Mouse (Mus musculus) fat pad, adult 2 months (tissue): ENCODE data around the gene Rdx.
"Not testable (repeated sequence)": the region's sequence is repeated elsewhere in the genome, so short reads cannot be mapped to it uniquely, and the experiment has no call there.

Experiments
- DNase-seq: peaks from one replicate; pipeline ENCODE4 v3.0.0-alpha.2; 2011; ENCODE audit warnings: low read depth, low spot score; ENCODE audit errors: extremely low read depth

Rdx gene

GRCm38 (mm10) chr9:52052221-52052620 is 5.2 kb downstream of the Rdx start:
- no peak for DNase-seq

GRCm38 (mm10) chr9:52055313-52055712 is 8.3 kb downstream of the Rdx start:
- no peak for DNase-seq

- no peak for DNase-seq
Observed at GRCm38 (mm10) chr9:52059788-52060187, 12.8 kb downstream of the Rdx start.

- no peak for DNase-seq
Observed at GRCm38 (mm10) chr9:52070052-52070451, 23.1 kb downstream of the Rdx start.

GRCm38 (mm10) chr9:52071352-52071751 is 24.4 kb downstream of the Rdx start:
- not testable (repeated sequence) for DNase-seq

GRCm38 (mm10) chr9:52072202-52072601 is 25.2 kb downstream of the Rdx start:
- no peak for DNase-seq

- DNase-seq = no peak
Observed at GRCm38 (mm10) chr9:52076089-52076488, 29.1 kb downstream of the Rdx start.

GRCm38 (mm10) chr9:52077692-52078091 is 30.7 kb downstream of the Rdx start:
- DNase-seq = no peak

GRCm38 (mm10) chr9:52081979-52082378 is 35.0 kb downstream of the Rdx start:
- DNase-seq = no peak

- no peak for DNase-seq
Observed at GRCm38 (mm10) chr9:52082414-52082813, 35.4 kb downstream of the Rdx start.

GRCm38 (mm10) chr9:52091752-52092151 is 44.8 kb downstream of the Rdx start:
- peak; percentile 87 for DNase-seq

GRCm38 (mm10) chr9:52092311-52092710 is 45.3 kb downstream of the Rdx start:
- no peak for DNase-seq

- peak; percentile 70 for DNase-seq
Observed at GRCm38 (mm10) chr9:52093108-52093507, 46.1 kb downstream of the Rdx start.

GRCm38 (mm10) chr9:52094016-52094415 is 47.0 kb downstream of the Rdx start:
- DNase-seq = no peak

- no peak for DNase-seq
Observed at GRCm38 (mm10) chr9:52094471-52094980, 47.6 kb downstream of the Rdx start.

GRCm38 (mm10) chr9:52095666-52096065 is 48.7 kb downstream of the Rdx start:
- DNase-seq = no peak

GRCm38 (mm10) chr9:52097386-52097785 is 50.4 kb downstream of the Rdx start:
- DNase-seq = no peak

GRCm38 (mm10) chr9:52098600-52098999 is 51.6 kb downstream of the Rdx start:
- no peak for DNase-seq

GRCm38 (mm10) chr9:52100426-52100825 is 53.5 kb downstream of the Rdx start:
- no peak for DNase-seq

- DNase-seq = no peak
Observed at GRCm38 (mm10) chr9:52102060-52102844, 55.3 kb downstream of the Rdx start.

GRCm38 (mm10) chr9:52103448-52104224 is 56.7 kb downstream of the Rdx start:
- no peak for DNase-seq

GRCm38 (mm10) chr9:52104225-52104615 is 57.2 kb downstream of the Rdx start:
- no peak for DNase-seq
